Mouse (Mus musculus) left cerebral cortex, postnatal 25 days (tissue): ENCODE measurements around the gene Nrcam. TPM values are rescaled to one million over a fixed set of nuclear protein-coding genes. Genes with fewer than 3 reads are reported as not detected.
"Not testable (repeated sequence)": the region's sequence is repeated elsewhere in the genome, so short reads cannot be mapped to it uniquely, and the experiment has no call there.

ENCODE experiments used
- DNase-seq, 2 experiments: peaks; one replicate each; pipeline ENCODE4 v3.0.0; 2022; ENCODE audit warnings: low spot score in 2 of 2, mixed read lengths in 1 of 2
- intact Hi-C: fragments of 180-260 bp; cut with DNase I; formaldehyde crosslinking; loops from one replicate; pipeline ENCODE4 v1.15.1; 2025
- total RNA-seq, 2 experiments: library from RNA; stranded (reverse); gene quantifications; 2 replicates each; pipeline ENCODE4 v1.2.3; 2021

Gene Nrcam
- 100 to 1,000 TPM; 524 to 562 TPM for total RNA-seq

GRCm38 (mm10) chr12:44328381-44329315 is at the start of gene Nrcam:
Gene Nrcam, plus strand, starts transcription at chr12:44328885.
- intact Hi-C loops: loop anchor here (1.0 to 5.0 kb wide), 3 partner anchors 25 to 124 kb away; no protein-coding TSS in a partner anchor
- peak; percentile 80 to 82 for DNase-seq

- intact Hi-C loops, DNase-seq: not testable (repeated sequence)
These were observed 48.5 kb upstream of the Nrcam start for GRCm38 (mm10) chr12:44280147-44280546.

GRCm38 (mm10) chr12:44281534-44281933 is 47.2 kb upstream of the Nrcam start:
- DNase-seq: no peak
- intact Hi-C loops: no loop called here

- DNase-seq: no peak
- intact Hi-C loops: no loop called here
These were observed 45.3 kb upstream of the Nrcam start for GRCm38 (mm10) chr12:44283378-44283777.

- intact Hi-C loops: no loop called here
- no peak for DNase-seq
These were observed 41.7 kb upstream of the Nrcam start for GRCm38 (mm10) chr12:44286992-44287391.

GRCm38 (mm10) chr12:44292281-44292680 is 36.4 kb upstream of the Nrcam start:
- intact Hi-C loops: no loop called here

GRCm38 (mm10) chr12:44300793-44301192 is 27.9 kb upstream of the Nrcam start:
- intact Hi-C loops: loop anchor here (5.0 kb wide), 1 partner anchor 272 kb away; no protein-coding TSS in a partner anchor
- no peak for DNase-seq

More at GRCm38 (mm10) chr12:44292281-44292680, 36.4 kb upstream of the Nrcam start:
- peak; percentile 69 to 77 for DNase-seq

- peak in 1 of 2 experiments; percentile 49 for DNase-seq
These were observed 24.7 kb upstream of the Nrcam start for GRCm38 (mm10) chr12:44304012-44304411.

GRCm38 (mm10) chr12:44304869-44305268 is 23.8 kb upstream of the Nrcam start:
- intact Hi-C loops: loop anchor here (5.0 kb wide), 1 partner anchor 267 kb away; no protein-coding TSS in a partner anchor
- no peak for DNase-seq

More at GRCm38 (mm10) chr12:44304012-44304411, 24.7 kb upstream of the Nrcam start:
- intact Hi-C loops: loop anchor here (5.0 kb wide), 1 partner anchor 268 kb away; no protein-coding TSS in a partner anchor

GRCm38 (mm10) chr12:44308221-44308620 is 20.5 kb upstream of the Nrcam start:
- DNase-seq: no peak
- intact Hi-C loops: no loop called here

GRCm38 (mm10) chr12:44315212-44315611 is 13.5 kb upstream of the Nrcam start:
- DNase-seq: no peak
- intact Hi-C loops: no loop called here

GRCm38 (mm10) chr12:44325091-44325490 is 3.6 kb upstream of the Nrcam start:
- DNase-seq: peak; percentile 32 to 85
- intact Hi-C loops: loop anchor here (5.0 kb wide), 1 partner anchor 127 kb away; no protein-coding TSS in a partner anchor

GRCm38 (mm10) chr12:44327452-44327851 is 1.2 kb upstream of the Nrcam start:
- intact Hi-C loops: loop anchor here (5.0 kb wide), 1 partner anchor 125 kb away; no protein-coding TSS in a partner anchor

GRCm38 (mm10) chr12:44329316-44330215 is 881 bp downstream of the Nrcam start:
- intact Hi-C loops: loop anchor here (1.0 to 5.0 kb wide), 5 partner anchors 26 to 217 kb away; no protein-coding TSS in a partner anchor
- peak; percentile 71 to 82 for DNase-seq

More at GRCm38 (mm10) chr12:44327452-44327851, 1.2 kb upstream of the Nrcam start:
- peak; percentile 43 to 53 for DNase-seq

- intact Hi-C loops: loop anchor here (2.0 to 5.0 kb wide), 2 partner anchors 107 to 217 kb away; no protein-coding TSS in a partner anchor
- DNase-seq: peak in 1 of 2 experiments; percentile 41
These were observed 1.6 kb downstream of the Nrcam start for GRCm38 (mm10) chr12:44330216-44330719.

GRCm38 (mm10) chr12:44337136-44337640 is 8.5 kb downstream of the Nrcam start:
- intact Hi-C loops: no loop called here
- no peak for DNase-seq

- intact Hi-C loops: no loop called here
These were observed 9.5 kb downstream of the Nrcam start for GRCm38 (mm10) chr12:44338195-44338622.

GRCm38 (mm10) chr12:44344075-44344474 is 15.4 kb downstream of the Nrcam start:
- intact Hi-C loops: no loop called here
- DNase-seq: no peak

More at GRCm38 (mm10) chr12:44338195-44338622, 9.5 kb downstream of the Nrcam start:
- no peak for DNase-seq

- DNase-seq: no peak
- intact Hi-C loops: no loop called here
These were observed 16.6 kb downstream of the Nrcam start for GRCm38 (mm10) chr12:44345251-44345650.
